Mouse (Mus musculus) thymus, postnatal 0 days (tissue): ENCODE measurements around the gene Foxk1. TPM values are rescaled to one million over a fixed set of nuclear protein-coding genes. Genes with fewer than 3 reads are reported as not detected.
A peak's percentile ranks its signal among the peaks of the same experiment; 100 is the strongest.

Experiments
- DNase-seq: peaks from one replicate; pipeline ENCODE4 v3.0.0-alpha.2; 2015; ENCODE audit warnings: low spot score
- polyA plus RNA-seq: library from polyadenylated mRNA; unstranded; fragments of >200 nt; fragmentation: Nextera tagmentation; extraction: Ambion mirVana; gene quantifications from 2 replicates; pipeline ENCODE4 v1.2.1, GENCODE M21; 2015

Foxk1 gene
- polyA plus RNA-seq, 1 experiment from 2014 or later = 5.1 TPM

GRCm38 (mm10) chr5:142386784-142387680 is 14.3 kb upstream of the Foxk1 start:
- no peak for DNase-seq

GRCm38 (mm10) chr5:142387716-142388115 is 13.6 kb upstream of the Foxk1 start:
- DNase-seq = peak; percentile 37

- no peak for DNase-seq
Observed at GRCm38 (mm10) chr5:142391691-142392090, 9.6 kb upstream of the Foxk1 start.

GRCm38 (mm10) chr5:142394602-142395252 is 6.6 kb upstream of the Foxk1 start:
- no peak for DNase-seq

GRCm38 (mm10) chr5:142395909-142396308 is 5.4 kb upstream of the Foxk1 start:
- no peak for DNase-seq

GRCm38 (mm10) chr5:142400181-142400883 is 965 bp upstream of the Foxk1 start:
- peak; percentile 52 for DNase-seq

- DNase-seq = peak; percentile 59
Observed at GRCm38 (mm10) chr5:142401641-142402625, 636 bp downstream of the Foxk1 start.

GRCm38 (mm10) chr5:142403694-142404093 is 2.4 kb downstream of the Foxk1 start:
- no peak for DNase-seq

GRCm38 (mm10) chr5:142404307-142404706 is 3.0 kb downstream of the Foxk1 start:
- no peak for DNase-seq

GRCm38 (mm10) chr5:142405426-142405825 is 4.1 kb downstream of the Foxk1 start:
- DNase-seq = no peak

- DNase-seq = no peak
Observed at GRCm38 (mm10) chr5:142406401-142406800, 5.1 kb downstream of the Foxk1 start.

GRCm38 (mm10) chr5:142406937-142407336 is 5.6 kb downstream of the Foxk1 start:
- no peak for DNase-seq

- DNase-seq = no peak
Observed at GRCm38 (mm10) chr5:142407381-142407780, 6.1 kb downstream of the Foxk1 start.

- DNase-seq = no peak
Observed at GRCm38 (mm10) chr5:142409169-142409568, 7.9 kb downstream of the Foxk1 start.

GRCm38 (mm10) chr5:142410348-142410747 is 9.1 kb downstream of the Foxk1 start:
- no peak for DNase-seq

- DNase-seq = no peak
Observed at GRCm38 (mm10) chr5:142412678-142413385, 11.5 kb downstream of the Foxk1 start.

GRCm38 (mm10) chr5:142413723-142414445 is 12.6 kb downstream of the Foxk1 start:
- no peak for DNase-seq

- DNase-seq = no peak
Observed at GRCm38 (mm10) chr5:142415401-142415800, 14.1 kb downstream of the Foxk1 start.

GRCm38 (mm10) chr5:142416070-142416775 is 14.9 kb downstream of the Foxk1 start:
- DNase-seq = peak; percentile 83
